Mouse (Mus musculus) thymus, adult 2 months (tissue): ENCODE measurements at regions not wholly inside any gene's neighbourhood (a gene's known extent, or its start where the extent isn't known, plus 50 kb on each side); places are given as distances from the start of the nearest gene placed in this dataset.

Source experiments
- CTCF ChIP-seq: fragments of 200-500 bp; IDR thresholded peaks from 2 replicates; pipeline ENCODE4 v1.5.1; 2012; ENCODE audit warnings: mild to moderate bottlenecking, control low read depth, low read length, moderate library complexity, borderline replicate concordance; ENCODE audit not compliant: control insufficient read depth, poor library complexity, insufficient read depth; ENCODE audit errors: extremely low read depth
- POLR2A ChIP-seq: fragments of 200-500 bp; IDR thresholded peaks from 2 replicates; pipeline ENCODE4 v1.6.1; 2012; ENCODE audit warnings: mild to moderate bottlenecking, low read length, control low read depth, moderate library complexity; ENCODE audit not compliant: control insufficient read depth, poor library complexity, insufficient read depth; ENCODE audit errors: extremely low read depth

GRCm38 (mm10) chr10:111583744-111584152 is 77.7 kb downstream of the Phlda1 start:
- TF ChIP-seq CTCF (no peak), POLR2A (no peak)
